Mouse (Mus musculus) heart, embryonic 11.5 days (tissue): ENCODE results near the gene Med16. TPM values are rescaled to one million over a fixed set of nuclear protein-coding genes. Genes with fewer than 3 reads are reported as not detected.

Source experiments
- ATAC-seq: fragments of 200-750 bp; cut with Nextera tagmentation; replicated peaks from 2 replicates; pipeline ENCODE4 v1.8.0; 2017; ENCODE audit warnings: moderate library complexity; ENCODE audit not compliant: insufficient number of reproducible peaks, low FRiP score, low TSS enrichment
- H3K27ac ChIP-seq: fragments of 300-500 bp; sonication (generic); 2 replicates; pipeline ENCODE4 v1.5.1; 2014; ENCODE audit warnings: mild to moderate bottlenecking, low read depth, low read length
- H3K27me3 ChIP-seq: fragments of 300-500 bp; sonication (generic); 2 replicates; pipeline ENCODE4 v1.6.1; 2014; ENCODE audit warnings: mild to moderate bottlenecking, low read length, mixed read lengths; ENCODE audit not compliant: control insufficient read depth, insufficient read depth
- H3K36me3 ChIP-seq: fragments of 300-500 bp; sonication (generic); 2 replicates; pipeline ENCODE4 v1.6.1; 2014; ENCODE audit warnings: mild to moderate bottlenecking, low read length, moderate library complexity, mixed read lengths; ENCODE audit not compliant: control insufficient read depth, insufficient read depth
- H3K4me1 ChIP-seq: fragments of 300-500 bp; sonication (generic); 2 replicates; pipeline ENCODE4 v1.6.1; 2014; ENCODE audit warnings: low read length; ENCODE audit not compliant: control insufficient read depth, insufficient read depth
- H3K4me2 ChIP-seq: fragments of 300-500 bp; sonication (generic); 2 replicates; pipeline ENCODE4 v1.6.1; 2014; ENCODE audit warnings: mild to moderate bottlenecking, moderate library complexity
- H3K4me3 ChIP-seq: fragments of 300-500 bp; sonication (generic); 2 replicates; pipeline ENCODE4 v1.5.1; 2014; ENCODE audit warnings: low read depth, low read length
- H3K9ac ChIP-seq: fragments of 300-500 bp; sonication (generic); 2 replicates; pipeline ENCODE4 v1.6.1; 2014; ENCODE audit warnings: mild to moderate bottlenecking, low read depth, low read length, moderate library complexity
- H3K9me3 ChIP-seq: fragments of 300-500 bp; sonication (generic); replicated peaks from 2 replicates; pipeline ENCODE4 v1.6.1; 2016; ENCODE audit warnings: low read length; ENCODE audit not compliant: control insufficient read depth
- WGBS: fragments of 180-500 bp; shearing (Covaris S2); extraction: QIAGEN DNeasy Blood & Tissue Kit; methylation state at CpG from one replicate; pipeline ENCODE4 v1.1.7; 2014; ENCODE audit not compliant: insufficient replicate concordance; 5-methylcytosine and 5-hydroxymethylcytosine counted together
- polyA plus RNA-seq: library from polyadenylated mRNA; unstranded; fragments of >200 nt; fragmentation: Nextera tagmentation; extraction: Ambion mirVana; gene quantifications from 2 replicates; pipeline ENCODE4 v1.2.1, GENCODE M21; 2014

The Med16 gene
- polyA plus RNA-seq, 1 experiment from 2014 or later, result 30.9 TPM

DNA sequence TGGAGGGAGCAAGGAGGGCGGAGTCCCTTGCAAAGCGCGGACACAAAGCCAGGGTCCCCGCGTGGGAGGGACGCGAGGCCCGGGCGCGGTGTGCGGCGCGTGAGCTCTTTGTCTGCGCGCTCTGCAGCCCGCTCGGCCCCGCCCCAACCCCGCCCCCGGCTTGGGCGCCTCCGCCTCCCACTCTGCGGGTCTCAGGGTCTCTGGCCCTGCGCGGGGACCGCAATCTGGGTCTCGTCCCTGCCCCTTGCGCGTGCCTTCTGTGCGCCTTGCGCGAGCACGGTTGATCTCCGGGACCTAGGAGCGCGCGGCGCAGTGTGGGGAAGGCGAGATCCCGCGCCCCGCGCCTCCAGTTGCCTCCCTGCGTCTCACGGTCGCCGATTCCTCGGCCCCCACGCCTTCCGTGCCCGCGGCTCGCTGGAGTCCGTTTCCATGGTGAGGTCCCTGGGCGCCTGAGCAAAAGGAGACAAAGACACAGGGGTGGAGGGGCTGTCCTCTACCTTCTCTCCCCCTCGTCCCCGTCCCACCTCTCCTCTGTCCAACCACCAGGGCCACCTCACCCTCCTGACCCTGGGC, 34.3 kb downstream of the Med16 start, which contains the start of the genes Prtn3 and Plppr3:
Gene Prtn3, plus strand, starts transcription at position 187 of the 573 bp plus-strand sequence.
Gene Plppr3, minus strand, starts transcription at position 345 of the 573 bp plus-strand sequence.
- peak within 1 kb of the TSS; percentile 69 for H3K4me3 ChIP-seq
- WGBS, result 0% methylated on average over 42 of the region's 57 CpGs

DNA sequence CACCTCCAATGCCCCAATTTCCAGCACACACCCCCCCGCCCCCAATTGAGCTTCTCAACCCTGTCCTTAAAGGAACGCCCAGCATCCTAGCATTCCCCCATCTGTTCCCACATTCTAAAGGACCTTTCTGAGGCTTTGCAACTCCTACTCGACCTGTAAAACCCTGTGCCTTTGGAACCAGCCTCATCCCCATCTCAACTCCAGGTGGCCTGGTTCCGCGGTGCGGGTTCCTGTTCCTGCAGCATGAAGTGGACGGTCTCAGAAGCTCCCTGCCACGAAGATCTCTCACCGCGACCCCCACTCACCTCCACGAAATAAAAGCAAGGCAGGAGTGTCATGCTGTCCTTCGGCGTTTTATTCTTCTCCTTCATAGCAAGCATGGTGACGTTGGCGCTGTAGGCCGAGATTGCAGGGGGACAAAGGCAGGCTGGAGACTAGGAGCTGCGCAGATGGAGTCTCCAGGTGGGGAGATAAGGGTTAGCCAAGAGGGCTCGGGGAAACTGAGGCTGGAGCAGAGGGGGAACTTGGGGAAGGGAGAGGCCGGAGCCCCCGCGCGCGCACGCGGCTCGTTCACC, 34.9 kb downstream of the Med16 start:
- peaks cover 8% of the 10 kb centered on the region; the same call in 1 of the 2 replicates for H3K27me3 ChIP-seq
- H3K4me2 ChIP-seq, result peak overlapping the region; percentile 74
- no peak for ATAC-seq
- peak overlapping the region; percentile 69 for H3K4me3 ChIP-seq
- H3K9me3 ChIP-seq, result no peaks in the 10 kb centered on the region
- no peak overlapping the region for H3K27ac ChIP-seq
- H3K4me1 ChIP-seq, result peaks cover 8% of the 10 kb centered on the region
- no peaks in the 10 kb centered on the region for H3K36me3 ChIP-seq
- peak overlapping the region; percentile 64 for H3K9ac ChIP-seq
- 6% methylated on average over 19 of the region's 26 CpGs for WGBS

More for the DNA sequence above, 34.3 kb downstream of the Med16 start, which contains the start of the genes Prtn3 and Plppr3:
- no peaks in the 10 kb centered on the region for H3K9me3 ChIP-seq
- H3K27me3 ChIP-seq, result peaks cover 8% of the 10 kb centered on the region; the same call in 1 of the 2 replicates
- peaks cover 9% of the 10 kb centered on the region for H3K4me1 ChIP-seq
- H3K36me3 ChIP-seq, result no peaks in the 10 kb centered on the region
- H3K9ac ChIP-seq, result peak within 1 kb of the TSS; percentile 64
- no peak within 1 kb of the TSS for H3K27ac ChIP-seq
- peak; percentile 50 for ATAC-seq
- peak within 1 kb of the TSS; percentile 74 for H3K4me2 ChIP-seq

DNA sequence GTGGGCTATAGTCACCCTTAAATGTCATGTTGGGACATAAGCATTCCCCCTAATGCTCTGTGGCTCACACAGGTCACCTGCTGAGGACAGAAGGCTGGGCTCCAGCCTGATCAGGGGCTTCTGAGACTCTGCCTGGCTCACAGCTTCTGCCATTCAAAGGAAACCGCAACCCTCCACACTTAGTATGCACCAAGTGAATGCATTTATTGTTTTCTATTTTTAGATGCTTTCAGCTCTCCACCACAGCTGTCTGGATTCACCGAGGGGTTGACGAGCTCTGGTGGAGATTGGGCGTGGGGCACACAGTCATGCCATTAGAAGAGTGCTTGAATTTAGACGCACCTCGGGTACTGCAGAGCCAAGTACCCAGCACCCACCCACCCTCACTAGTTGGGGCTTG, 35.4 kb downstream of the Med16 start:
- Histone ChIP-seq H3K4me3 (peak overlapping the region; percentile 69), H3K4me1 (peaks cover 8% of the 10 kb centered on the region), H3K4me2 (peak overlapping the region; percentile 74), H3K9ac (peak overlapping the region; percentile 64; the same call in 1 of the 2 replicates), H3K27ac (no peak overlapping the region), H3K27me3 (peaks cover 8% of the 10 kb centered on the region; the same call in 1 of the 2 replicates), H3K9me3 (no peaks in the 10 kb centered on the region), H3K36me3 (no peaks in the 10 kb centered on the region)
- WGBS, result 12% methylated on average over 6 of the region's 6 CpGs
- ATAC-seq, result no peak

DNA sequence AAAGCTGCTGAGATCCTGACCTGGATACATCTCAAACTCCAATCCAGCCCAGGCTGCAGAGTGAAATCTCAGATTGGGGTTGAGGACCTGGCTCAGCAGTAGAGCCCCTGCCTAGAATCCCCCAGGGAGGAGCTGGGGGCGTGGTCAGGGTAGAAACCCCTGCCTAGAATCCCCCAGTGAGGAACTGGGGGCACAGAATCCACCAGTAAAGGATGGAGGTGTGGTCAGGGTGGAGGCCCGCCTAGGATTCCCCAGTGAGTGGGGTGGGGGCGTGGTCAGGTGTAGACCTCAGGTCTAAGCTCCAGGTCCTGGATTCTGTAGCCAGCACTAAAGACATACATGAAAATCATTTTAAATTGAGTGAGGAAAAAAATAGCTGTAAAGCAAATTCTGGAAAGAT, 35.9 kb downstream of the Med16 start:
- Histone ChIP-seq H3K27ac (no peak overlapping the region), H3K4me3 (no peak overlapping the region), H3K4me1 (peaks cover 8% of the 10 kb centered on the region), H3K9ac (no peak overlapping the region), H3K9me3 (no peaks in the 10 kb centered on the region), H3K36me3 (no peaks in the 10 kb centered on the region), H3K4me2 (no peak overlapping the region; the same call in 1 of the 2 replicates), H3K27me3 (peaks cover 8% of the 10 kb centered on the region; the same call in 1 of the 2 replicates)
- WGBS, result 47% methylated on average over 3 of the region's 3 CpGs
- no peak for ATAC-seq

DNA sequence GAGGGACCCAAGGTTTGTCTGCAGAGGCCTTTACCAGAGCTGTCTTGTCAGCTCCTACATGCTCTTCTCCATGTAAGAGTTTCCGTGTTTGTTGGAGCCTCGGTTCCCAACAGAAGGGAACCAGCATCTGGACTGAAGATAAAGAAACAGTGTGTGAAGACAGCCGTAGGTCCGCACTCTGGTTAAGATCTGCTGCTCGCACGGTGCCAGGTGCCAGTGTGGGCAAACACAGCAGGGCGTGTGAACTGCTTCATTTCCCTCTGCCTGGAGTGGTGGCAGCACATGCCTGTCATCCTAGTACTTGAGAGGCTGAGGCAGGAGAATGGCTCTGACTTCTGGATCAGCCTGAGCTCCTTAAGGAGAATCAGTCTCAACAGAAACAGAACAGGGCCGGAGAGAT, 36.9 kb downstream of the Med16 start:
- WGBS, result 80% methylated on average over 8 of the region's 8 CpGs

DNA sequence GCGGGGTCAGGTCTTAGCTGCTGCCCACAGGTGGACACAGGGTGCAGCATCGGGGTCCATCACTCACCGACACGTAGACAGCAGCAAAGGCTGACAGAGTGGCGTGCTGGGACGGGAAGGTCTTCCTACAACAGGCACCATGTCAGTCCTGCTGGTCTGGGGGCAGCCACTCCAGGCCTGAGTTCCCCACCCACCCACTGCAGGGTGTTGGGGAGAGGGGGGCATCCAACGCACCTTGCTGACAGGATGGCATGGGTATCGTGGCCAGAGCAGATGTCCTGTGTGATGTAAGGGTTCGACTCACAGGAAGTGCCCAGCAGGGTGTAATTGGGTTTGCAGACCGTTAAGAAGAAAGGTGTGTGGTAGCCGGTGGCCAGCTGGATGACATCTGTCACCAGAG, 42.1 kb downstream of the Med16 start:
- H3K27ac ChIP-seq, result no peak overlapping the region
- no peak overlapping the region for H3K4me2 ChIP-seq
- ATAC-seq, result no peak
- no peak overlapping the region for H3K9ac ChIP-seq
- H3K9me3 ChIP-seq, result no peaks in the 10 kb centered on the region
- H3K27me3 ChIP-seq, result no peaks in the 10 kb centered on the region
- no peak overlapping the region for H3K4me3 ChIP-seq
- H3K36me3 ChIP-seq, result peaks cover 17% of the 10 kb centered on the region
- 78% methylated on average over 11 of the region's 11 CpGs for WGBS
- H3K4me1 ChIP-seq, result no peaks in the 10 kb centered on the region

More for the DNA sequence above, 36.9 kb downstream of the Med16 start:
- Histone ChIP-seq H3K36me3 (no peaks in the 10 kb centered on the region), H3K27me3 (peaks cover 8% of the 10 kb centered on the region; the same call in 1 of the 2 replicates), H3K4me1 (peaks cover 8% of the 10 kb centered on the region), H3K9ac (no peak overlapping the region), H3K4me2 (no peak overlapping the region), H3K4me3 (no peak overlapping the region), H3K9me3 (no peaks in the 10 kb centered on the region), H3K27ac (no peak overlapping the region)
- ATAC-seq, result no peak

DNA sequence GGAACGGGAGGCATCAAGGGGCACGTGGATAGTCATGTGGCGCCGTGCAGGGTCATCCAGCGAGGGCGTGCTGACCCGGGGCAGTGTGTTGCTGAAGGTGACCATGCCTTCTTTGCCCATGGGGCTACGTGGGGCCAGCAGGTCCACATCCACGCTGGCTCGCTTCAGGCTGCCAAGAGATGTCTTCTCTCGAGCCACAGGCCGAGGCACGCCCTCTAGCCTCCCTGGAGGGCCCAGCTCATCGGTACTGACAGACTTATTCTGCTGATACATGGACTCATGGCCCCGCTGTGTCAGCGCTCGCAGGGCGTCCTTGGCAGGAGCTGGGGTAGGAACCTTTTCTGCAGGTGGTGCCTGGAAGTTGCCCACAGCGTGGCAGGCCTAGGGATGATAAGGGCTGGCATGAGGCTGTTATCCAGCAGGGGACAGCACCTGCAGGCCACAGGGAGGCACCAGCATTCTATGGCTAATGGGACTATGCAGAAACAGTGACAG, 42.9 kb downstream of the Med16 start:
- Histone ChIP-seq H3K27me3 (no peaks in the 10 kb centered on the region), H3K9me3 (no peaks in the 10 kb centered on the region), H3K4me1 (no peaks in the 10 kb centered on the region), H3K4me3 (no peak overlapping the region), H3K36me3 (peaks cover 23% of the 10 kb centered on the region), H3K27ac (no peak overlapping the region), H3K4me2 (no peak overlapping the region), H3K9ac (no peak overlapping the region)
- ATAC-seq, result no peak
- WGBS, result 68% methylated on average over 19 of the region's 19 CpGs

DNA sequence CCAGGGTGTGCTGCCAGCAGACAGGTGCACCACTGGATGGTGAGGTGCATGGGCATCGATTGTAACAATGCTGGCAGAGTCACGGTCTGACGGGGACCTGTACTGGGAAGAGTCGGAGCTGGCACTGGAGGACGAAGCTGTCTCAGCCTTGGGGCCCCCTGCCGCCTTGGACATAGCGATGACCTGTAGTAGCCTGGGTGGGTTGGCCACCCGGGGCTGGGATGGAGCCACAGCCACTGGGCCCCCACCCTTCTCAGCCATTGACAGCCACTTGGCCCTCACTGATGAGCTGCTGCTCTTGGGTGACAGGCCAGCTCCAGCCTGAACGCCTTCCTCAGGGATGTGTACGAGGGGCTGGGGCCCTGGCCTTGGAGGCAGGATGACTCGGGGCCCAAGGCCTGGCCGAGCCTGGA, 43.5 kb downstream of the Med16 start:
- H3K4me3 ChIP-seq, result no peak overlapping the region
- WGBS, result 58% methylated on average over 12 of the region's 12 CpGs
- H3K9ac ChIP-seq, result no peak overlapping the region
- H3K9me3 ChIP-seq, result no peaks in the 10 kb centered on the region
- ATAC-seq, result no peak
- H3K27me3 ChIP-seq, result no peaks in the 10 kb centered on the region
- H3K4me2 ChIP-seq, result no peak overlapping the region
- H3K36me3 ChIP-seq, result peaks cover 29% of the 10 kb centered on the region
- H3K4me1 ChIP-seq, result no peaks in the 10 kb centered on the region
- no peak overlapping the region for H3K27ac ChIP-seq
